Mouse (Mus musculus) layer of hippocampus, adult 2 months (tissue): ENCODE data around the gene Pmpca. TPM values are rescaled to one million over a fixed set of nuclear protein-coding genes. Genes with fewer than 3 reads are reported as not detected.

Source experiments
- DNase-seq, 2 experiments: peaks; one replicate each; pipeline ENCODE4 v3.0.0; 2022; ENCODE audit warnings: low spot score in 2 of 2
- H3K27ac ChIP-seq: fragments of 200-600 bp; 2 replicates; pipeline ENCODE4 v1.8.1; 2022
- H3K4me3 ChIP-seq: fragments of 200-600 bp; 2 replicates; pipeline ENCODE4 v1.8.1; 2022; ENCODE audit warnings: mild to moderate bottlenecking
- CTCF ChIP-seq: fragments of 200-600 bp; conservative IDR thresholded peaks from 2 replicates; pipeline ENCODE4 v1.8.1; 2022; ENCODE audit warnings: antibody characterized with exemption, mild to moderate bottlenecking, moderate library complexity
- total RNA-seq, 2 experiments: library from RNA; stranded (reverse); gene quantifications; 2 replicates each; pipeline ENCODE4 v1.2.3; 2021

The Pmpca gene
- total RNA-seq, 2 experiments from 2014 or later: 89.2 to 100 TPM

DNA sequence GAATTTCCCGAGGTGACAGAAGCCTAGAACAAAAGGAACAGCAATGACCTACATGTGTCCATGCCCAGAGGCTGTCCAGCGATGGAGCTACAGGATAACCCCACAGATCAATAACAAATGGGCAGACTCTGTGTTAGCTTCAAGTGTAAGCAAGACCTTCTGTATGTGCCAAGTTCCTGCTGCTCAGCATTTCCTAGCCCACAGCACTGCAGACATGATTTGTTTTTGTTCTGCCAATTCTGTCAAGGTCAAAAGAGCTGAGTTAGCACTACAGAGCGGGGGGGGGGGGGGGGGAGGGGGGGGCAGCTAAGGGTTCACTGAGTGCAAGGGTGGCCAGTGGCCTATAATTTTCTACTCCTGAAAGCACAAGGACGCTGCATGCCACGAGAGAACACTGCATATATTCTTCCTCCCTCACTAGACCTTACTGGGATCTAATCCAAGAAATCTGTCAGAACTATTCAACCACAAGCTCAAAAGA is 21.8 kb downstream of the Pmpca start:
- Histone ChIP-seq H3K4me3 (no peak overlapping the region), H3K27ac (peak overlapping the region; percentile 85)
- TF ChIP-seq CTCF: no peak
- DNase-seq: no peak

DNA sequence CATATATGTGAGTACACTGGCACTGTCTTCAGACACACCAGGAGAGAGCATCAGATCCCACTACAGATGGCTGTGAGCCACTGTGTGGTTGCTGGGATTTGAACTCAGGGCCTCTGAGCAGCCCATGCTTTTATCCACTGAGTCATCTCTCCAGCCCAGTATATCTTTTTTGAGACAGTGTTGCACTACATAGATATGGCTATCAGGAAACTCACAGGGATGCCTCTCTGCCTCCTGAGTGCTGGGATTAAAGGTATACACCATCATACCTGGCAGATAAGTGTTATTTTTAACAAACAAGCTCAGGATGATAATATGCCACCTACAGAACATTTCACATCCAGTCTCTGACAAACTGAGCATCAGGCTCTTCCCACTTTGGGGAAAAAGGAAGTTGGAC is 27.9 kb downstream of the Pmpca start:
- DNase-seq: no peak
- Histone ChIP-seq H3K27ac (no peak overlapping the region), H3K4me3 (no peak overlapping the region)
- no peak for TF ChIP-seq CTCF

DNA sequence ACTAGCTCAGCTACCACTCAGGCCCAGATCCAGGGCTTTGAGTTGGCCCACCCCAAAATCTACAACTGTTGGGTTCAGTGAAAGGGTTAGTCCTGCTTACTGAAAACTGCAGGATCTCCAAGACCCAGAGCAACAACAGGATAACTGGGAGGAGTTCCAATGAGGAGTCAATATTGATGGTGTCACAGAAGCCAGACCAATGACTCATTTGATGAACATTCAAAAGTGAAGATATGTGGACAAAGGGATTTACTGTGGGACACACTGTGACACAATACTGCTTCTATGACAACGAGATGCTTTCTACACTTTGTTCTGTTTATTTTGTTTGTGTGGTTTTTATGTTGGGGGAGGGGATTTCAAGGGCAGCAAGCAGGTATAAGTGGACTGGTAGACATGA is 29.0 kb downstream of the Pmpca start:
- no peak for TF ChIP-seq CTCF
- H3K27ac ChIP-seq: no peak overlapping the region

DNA sequence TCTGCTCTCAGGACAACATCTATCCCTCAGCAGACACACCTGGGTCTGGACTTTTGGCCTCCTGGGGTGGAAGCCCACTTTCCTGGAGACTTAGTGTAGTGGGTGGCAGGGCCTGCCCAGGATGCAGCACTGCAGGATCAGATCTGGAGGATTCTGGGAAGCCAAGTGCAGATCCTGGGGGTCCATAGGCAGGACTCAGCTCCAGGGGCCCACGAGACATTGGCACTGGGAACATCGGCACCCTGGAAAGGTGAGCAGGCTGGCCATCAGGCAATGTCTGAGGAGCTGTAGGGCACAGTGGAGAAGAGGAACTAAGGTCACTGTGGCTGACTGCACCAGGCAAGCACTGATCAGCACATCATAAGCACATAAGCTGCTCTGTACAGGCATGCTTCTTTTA is 32.8 kb downstream of the Pmpca start:
- no peak for TF ChIP-seq CTCF
- Histone ChIP-seq H3K27ac (no peak overlapping the region), H3K4me3 (no peak overlapping the region)
- DNase-seq: no peak

More for the DNA sequence above, 29.0 kb downstream of the Pmpca start:
- no peak for DNase-seq
- H3K4me3 ChIP-seq: no peak overlapping the region

DNA sequence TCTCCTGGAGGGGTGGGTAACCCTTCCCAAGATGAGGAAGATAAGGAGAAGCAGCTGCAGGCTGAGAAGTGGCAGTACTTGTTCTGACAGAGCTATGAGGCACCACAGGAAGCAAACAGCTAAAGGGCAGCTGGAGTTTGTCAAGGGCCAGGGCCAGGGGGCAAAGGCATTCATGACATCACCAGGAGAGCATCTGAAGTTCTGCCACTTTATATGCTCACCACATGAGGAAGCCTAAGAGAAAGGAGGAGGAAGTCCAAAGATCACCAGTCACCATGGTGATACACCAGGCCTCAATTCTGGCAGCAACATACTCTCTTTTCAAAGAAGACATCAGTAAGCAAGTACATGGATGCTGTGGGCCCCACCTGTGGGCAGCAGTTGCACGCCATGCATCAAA is 33.9 kb downstream of the Pmpca start:
- no peak overlapping the region for H3K4me3 ChIP-seq
- TF ChIP-seq CTCF: no peak
- DNase-seq: no peak
- H3K27ac ChIP-seq: no peak overlapping the region

DNA sequence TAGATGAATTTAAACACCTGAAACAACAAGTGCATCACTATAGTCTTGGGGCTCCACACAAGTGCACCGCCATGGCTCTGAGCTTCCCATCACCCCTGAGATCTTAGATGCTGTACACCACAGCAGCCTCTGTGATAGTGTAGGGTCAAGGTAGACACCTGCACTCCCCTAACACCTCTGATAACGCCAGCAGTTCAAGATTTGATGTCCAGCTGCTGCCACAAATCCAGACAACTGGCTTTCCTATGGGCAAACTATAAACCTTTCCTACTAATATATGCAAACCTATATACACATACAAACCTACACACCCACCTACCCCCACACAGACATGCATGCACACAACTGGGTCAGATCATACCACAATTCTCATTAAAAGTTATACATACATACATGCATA is 35.4 kb downstream of the Pmpca start:
- H3K27ac ChIP-seq: no peak overlapping the region
- H3K4me3 ChIP-seq: no peak overlapping the region
- TF ChIP-seq CTCF: no peak
- DNase-seq: no peak

DNA sequence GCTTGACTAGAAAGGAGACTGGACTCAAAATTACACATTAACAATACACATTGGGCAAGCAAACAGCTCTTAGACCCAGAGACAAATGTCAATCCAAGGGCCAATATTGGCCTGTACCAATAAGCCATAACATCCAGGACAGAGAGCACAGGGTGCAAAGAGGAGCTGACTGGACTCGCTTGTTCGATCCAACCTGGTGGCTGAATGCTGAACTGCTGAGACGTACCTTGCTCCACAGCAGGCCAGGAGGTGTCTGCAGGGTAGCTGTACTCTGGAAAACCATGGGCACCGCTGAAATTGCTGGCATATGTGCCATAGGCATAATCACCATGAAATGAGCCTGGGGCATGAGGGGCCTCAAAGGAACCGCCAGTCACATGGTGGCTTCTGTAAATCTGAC is 40.7 kb downstream of the Pmpca start:
- no peak overlapping the region for H3K4me3 ChIP-seq
- no peak overlapping the region for H3K27ac ChIP-seq
- TF ChIP-seq CTCF: peak; percentile 26; the same call in 1 of the 2 replicates
- no peak for DNase-seq

DNA sequence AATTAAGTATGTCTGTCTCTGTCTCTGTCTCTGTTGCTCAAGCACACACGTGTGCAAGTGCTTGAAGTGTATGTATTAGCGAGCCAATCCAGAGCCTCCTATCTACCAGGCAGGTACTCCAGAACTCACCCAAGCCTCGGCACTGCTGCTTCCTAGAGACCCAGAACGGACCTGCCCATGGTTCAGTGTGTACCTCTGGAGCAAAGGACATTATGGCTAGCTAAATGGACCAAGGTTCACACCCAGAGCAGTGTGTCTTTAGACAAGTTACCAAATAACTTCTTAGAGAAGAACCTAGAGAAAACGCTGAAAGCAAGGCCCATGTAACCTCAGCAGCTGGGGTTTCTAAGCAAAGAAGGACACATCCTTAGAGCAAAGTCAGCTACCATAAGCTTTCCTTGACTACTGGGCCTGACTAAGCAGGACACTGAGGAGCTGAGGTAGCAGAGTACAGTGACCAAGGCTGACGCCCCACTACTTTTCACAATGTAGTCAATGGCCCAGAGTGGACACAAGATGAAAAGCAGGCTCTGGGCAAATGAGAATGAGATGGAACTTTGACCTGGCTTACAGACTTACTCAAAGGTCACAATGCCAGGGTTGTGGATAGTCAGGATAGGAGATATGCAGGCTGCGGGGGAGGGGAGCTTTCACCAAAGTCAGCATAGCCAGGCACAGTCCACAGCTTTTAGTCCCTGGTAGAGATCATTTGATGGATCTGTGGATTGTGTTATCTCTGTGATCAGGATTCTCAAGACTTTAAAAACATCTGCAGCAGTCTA is 45.8 kb downstream of the Pmpca start:
- no peak for DNase-seq
- H3K27ac ChIP-seq: no peak overlapping the region
- no peak overlapping the region for H3K4me3 ChIP-seq
- TF ChIP-seq CTCF: no peak

DNA sequence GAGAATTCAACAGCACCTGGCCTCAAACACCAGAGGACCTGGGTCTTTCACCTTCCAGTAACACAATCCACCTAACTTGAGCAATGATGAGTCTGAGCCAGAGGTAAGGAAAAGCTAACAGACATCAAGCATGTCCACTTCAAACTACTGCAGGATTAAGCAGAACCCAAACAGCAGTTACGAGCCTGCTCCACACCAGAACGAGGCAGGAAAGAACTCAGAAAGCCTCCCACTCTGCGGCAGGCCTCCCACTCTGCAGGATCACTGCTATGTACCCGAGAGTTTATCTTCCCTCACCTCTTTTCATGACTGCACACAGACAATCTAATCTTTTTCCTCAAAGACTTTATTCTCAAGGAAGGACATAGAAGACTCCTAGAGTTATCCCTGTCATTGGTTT is 48.1 kb downstream of the Pmpca start:
- H3K4me3 ChIP-seq: peak overlapping the region; percentile 1; the same call in 1 of the 2 replicates
- TF ChIP-seq CTCF: no peak; the same call in 1 of the 2 replicates
- DNase-seq: peak; percentile 42 to 54
- peak overlapping the region; percentile 82 for H3K27ac ChIP-seq

DNA sequence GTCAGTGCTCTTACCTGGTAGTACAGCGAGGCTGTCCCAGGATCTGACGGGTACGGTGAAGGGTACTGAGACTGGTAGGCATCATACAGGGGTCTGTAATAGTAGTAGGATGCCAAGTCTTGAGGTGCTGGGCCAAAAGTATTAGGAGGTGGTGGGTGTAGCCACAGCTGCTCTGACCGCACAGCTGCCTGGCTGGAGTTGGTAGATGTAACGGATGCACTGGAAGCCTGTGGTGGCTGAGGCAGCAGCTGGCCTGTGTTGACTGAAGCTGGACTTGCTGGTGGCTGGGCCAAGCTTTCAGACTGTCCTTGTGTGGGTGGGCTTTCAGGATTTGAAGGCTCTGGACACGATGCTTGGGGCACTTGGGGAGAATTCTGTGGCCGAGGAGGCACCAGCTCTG is 49.2 kb downstream of the Pmpca start:
- no peak for TF ChIP-seq CTCF
- DNase-seq: no peak
- Histone ChIP-seq H3K27ac (peak overlapping the region; percentile 82; the same call in 1 of the 2 replicates), H3K4me3 (no peak overlapping the region)

DNA sequence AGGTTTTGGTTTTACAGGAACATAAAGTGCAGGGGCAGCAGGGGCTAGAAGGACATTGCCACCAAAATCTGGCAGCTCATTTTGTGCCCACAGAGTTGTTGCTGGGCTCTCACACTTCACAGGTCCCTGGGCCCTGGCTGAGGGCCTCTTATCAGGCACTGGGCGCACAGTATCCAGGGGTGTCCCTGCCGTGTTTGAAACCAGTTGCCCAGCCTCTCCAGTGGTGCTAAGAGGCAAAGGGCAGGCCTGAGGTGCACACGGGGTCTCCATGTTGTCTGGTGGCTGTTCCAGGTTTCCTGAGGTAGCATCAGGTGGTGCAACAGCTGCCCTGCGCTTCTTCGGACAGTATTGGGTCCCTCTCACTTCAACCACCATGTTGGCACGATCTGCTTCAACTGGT is 50.5 kb downstream of the Pmpca start:
- no peak overlapping the region for H3K27ac ChIP-seq
- no peak for DNase-seq
- H3K4me3 ChIP-seq: no peak overlapping the region
- TF ChIP-seq CTCF: no peak

DNA sequence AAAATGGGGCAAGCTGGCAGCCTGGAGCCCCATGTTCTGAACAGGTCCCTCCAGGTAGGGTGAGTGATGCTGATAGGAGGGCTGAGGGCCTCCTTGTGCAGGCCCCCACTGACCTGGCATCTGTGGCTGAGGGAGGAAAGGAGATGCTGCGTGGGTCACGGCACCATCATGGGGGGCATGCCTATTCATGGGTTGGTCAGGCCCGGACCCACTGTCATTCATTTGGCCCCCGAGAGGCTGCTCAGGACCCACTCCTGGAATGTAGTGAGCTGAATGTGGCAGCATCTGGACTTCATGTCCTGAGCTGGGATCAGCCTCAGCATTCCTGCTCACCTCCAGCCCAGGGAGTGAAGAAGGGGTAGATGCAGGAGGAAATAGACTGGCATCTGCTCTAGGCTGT is 52.1 kb downstream of the Pmpca start:
- TF ChIP-seq CTCF: no peak
- Histone ChIP-seq H3K27ac (no peak overlapping the region), H3K4me3 (no peak overlapping the region)
- no peak for DNase-seq

DNA sequence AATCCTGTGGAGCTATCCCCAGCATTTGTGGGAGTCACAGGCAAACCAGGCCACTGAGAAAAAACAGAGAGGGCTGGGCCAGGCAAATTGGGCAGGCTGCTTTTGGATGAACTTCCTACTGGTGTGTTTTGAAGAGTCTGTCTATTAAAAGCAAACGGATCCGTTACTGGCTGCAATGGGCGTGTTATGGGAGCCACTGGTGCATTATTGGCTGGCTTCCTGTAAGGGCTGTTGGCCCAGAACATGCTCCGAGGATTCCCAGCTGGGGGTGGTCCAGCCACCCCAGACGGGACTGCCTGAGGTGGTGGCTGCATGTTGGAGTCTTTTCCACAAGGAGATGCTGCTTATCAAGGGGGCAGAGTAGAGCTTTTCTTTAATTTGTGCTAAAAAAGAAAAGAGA is 52.5 kb downstream of the Pmpca start:
- no peak for TF ChIP-seq CTCF
- H3K4me3 ChIP-seq: no peak overlapping the region
- no peak for DNase-seq
- H3K27ac ChIP-seq: no peak overlapping the region

DNA sequence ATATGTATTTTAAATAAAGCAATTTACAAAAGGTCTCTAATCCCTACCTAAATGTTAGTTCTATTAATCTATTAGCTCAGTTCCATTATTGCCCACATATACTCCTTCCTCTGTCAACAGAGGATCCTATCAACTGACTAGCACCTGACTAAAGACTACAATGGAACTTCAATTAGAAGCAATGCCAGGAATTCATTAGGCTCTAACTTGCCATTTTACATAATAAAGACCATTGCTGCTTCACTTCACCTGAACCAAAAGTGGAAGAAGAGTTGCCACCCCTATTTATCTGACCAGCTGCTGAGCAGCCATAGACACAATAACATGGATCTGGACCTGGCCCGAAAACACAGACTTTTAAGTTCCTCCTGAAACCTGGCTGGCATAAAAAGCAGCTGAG is 53.7 kb downstream of the Pmpca start:
- DNase-seq: no peak
- H3K4me3 ChIP-seq: no peak overlapping the region

More for the DNA sequence above, 53.7 kb downstream of the Pmpca start:
- no peak for TF ChIP-seq CTCF
- H3K27ac ChIP-seq: no peak overlapping the region
